Mouse (Mus musculus) macrophage (primary cell): ENCODE measurements around the gene Fam241b. TPM values are rescaled to one million over a fixed set of nuclear protein-coding genes. Genes with fewer than 3 reads are reported as not detected.

ENCODE experiments used
- H3K27ac ChIP-seq: fragments of 350-480 bp; formaldehyde crosslinking; 2 replicates; pipeline ENCODE4 v1.9.0; 2021
- H3K36me3 ChIP-seq: fragments of 350-480 bp; formaldehyde crosslinking; 2 replicates; pipeline ENCODE4 v1.9.0; 2021; ENCODE audit errors: inconsistent target
- H3K4me3 ChIP-seq: fragments of 350-480 bp; formaldehyde crosslinking; 2 replicates; pipeline ENCODE4 v1.9.0; 2021; ENCODE audit errors: inconsistent target
- H3K79me2 ChIP-seq: fragments of 350-480 bp; formaldehyde crosslinking; 2 replicates; pipeline ENCODE4 v1.9.0; 2021; ENCODE audit errors: inconsistent target
- WGBS: methylation state at CpG from one replicate; pipeline ENCODE4 v1.1.7; 2026; ENCODE audit warnings: inconsistent platforms; ENCODE audit not compliant: missing documents; 5-methylcytosine and 5-hydroxymethylcytosine counted together
- polyA plus RNA-seq: library from polyadenylated mRNA; stranded (reverse); fragments of 250-400 nt; gene quantifications from 3 replicates; pipeline ENCODE4 v1.2.4, GENCODE M21; 2018; ENCODE audit warnings: inconsistent platforms

The Fam241b gene
- polyA plus RNA-seq, 1 experiment from 2014 or later: not detected

GRCm38 (mm10) chr10:62069946-62070345, 73.8 kb downstream of the Fam241b start:
- Histone ChIP-seq H3K36me3 (no peaks in the 10 kb centered on the region), H3K27ac (no peak overlapping the region), H3K4me3 (no peak overlapping the region), H3K79me2 (no peaks in the 10 kb centered on the region)
- WGBS: 97% methylated on average over 3 of the region's 3 CpGs

DNA sequence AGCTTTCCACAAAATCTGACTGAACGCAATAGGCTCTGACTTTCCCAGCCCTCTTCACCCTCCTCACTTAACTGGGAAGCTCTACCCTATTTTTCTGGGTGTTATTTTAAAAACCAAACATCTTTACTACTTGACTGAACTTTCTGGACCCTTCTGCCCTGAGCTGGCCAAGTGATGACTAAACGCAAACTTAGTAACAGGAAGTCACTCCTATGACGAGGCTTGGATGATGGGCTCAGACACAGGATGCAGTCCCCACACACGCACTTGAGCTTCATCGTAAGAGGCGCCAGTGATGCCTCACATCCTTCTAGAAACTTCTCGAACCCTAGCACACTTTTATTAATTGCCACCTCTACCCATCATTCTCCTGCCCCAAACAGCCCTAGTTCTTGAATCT, 74.3 kb downstream of the Fam241b start:
- WGBS: 57% methylated on average over 7 of the region's 7 CpGs
- H3K79me2 ChIP-seq: no peaks in the 10 kb centered on the region
- H3K27ac ChIP-seq: no peak overlapping the region
- H3K36me3 ChIP-seq: no peaks in the 10 kb centered on the region
- no peak overlapping the region for H3K4me3 ChIP-seq

DNA sequence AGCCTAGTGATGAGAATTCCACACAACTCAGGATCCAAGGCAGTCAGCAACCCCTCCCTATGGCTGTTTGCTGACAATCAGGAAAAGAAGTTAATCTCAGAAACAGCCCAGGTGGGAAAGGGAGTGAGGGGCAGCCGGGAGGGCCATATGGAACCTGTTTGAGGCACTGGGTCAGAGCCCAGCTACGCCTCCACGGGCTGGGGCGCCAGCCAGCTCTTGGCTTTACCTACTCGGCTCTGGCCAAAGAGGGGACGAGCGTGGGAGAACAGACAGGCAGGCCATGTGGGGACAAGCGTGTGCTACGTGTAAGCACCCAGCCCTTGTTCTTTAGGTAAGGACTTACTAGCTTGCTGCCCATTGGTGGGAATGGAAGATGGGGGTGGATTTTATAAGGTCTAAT, 75.2 kb downstream of the Fam241b start:
- no peak overlapping the region for H3K4me3 ChIP-seq
- no peak overlapping the region for H3K27ac ChIP-seq
- 95% methylated on average over 9 of the region's 9 CpGs for WGBS
- H3K79me2 ChIP-seq: no peaks in the 10 kb centered on the region
- H3K36me3 ChIP-seq: no peaks in the 10 kb centered on the region

GRCm38 (mm10) chr10:62066213-62066612, 77.5 kb downstream of the Fam241b start:
- WGBS: 3% methylated on average over 7 of the region's 7 CpGs
- Histone ChIP-seq H3K4me3 (no peak overlapping the region), H3K36me3 (no peaks in the 10 kb centered on the region), H3K79me2 (no peaks in the 10 kb centered on the region), H3K27ac (no peak overlapping the region)

- no peak overlapping the region for H3K27ac ChIP-seq
- no peak overlapping the region for H3K4me3 ChIP-seq
- no peaks in the 10 kb centered on the region for H3K79me2 ChIP-seq
- H3K36me3 ChIP-seq: no peaks in the 10 kb centered on the region
- 70% methylated on average over 5 of the region's 5 CpGs for WGBS
Observed at GRCm38 (mm10) chr10:62062786-62063185, 80.9 kb downstream of the Fam241b start.

DNA sequence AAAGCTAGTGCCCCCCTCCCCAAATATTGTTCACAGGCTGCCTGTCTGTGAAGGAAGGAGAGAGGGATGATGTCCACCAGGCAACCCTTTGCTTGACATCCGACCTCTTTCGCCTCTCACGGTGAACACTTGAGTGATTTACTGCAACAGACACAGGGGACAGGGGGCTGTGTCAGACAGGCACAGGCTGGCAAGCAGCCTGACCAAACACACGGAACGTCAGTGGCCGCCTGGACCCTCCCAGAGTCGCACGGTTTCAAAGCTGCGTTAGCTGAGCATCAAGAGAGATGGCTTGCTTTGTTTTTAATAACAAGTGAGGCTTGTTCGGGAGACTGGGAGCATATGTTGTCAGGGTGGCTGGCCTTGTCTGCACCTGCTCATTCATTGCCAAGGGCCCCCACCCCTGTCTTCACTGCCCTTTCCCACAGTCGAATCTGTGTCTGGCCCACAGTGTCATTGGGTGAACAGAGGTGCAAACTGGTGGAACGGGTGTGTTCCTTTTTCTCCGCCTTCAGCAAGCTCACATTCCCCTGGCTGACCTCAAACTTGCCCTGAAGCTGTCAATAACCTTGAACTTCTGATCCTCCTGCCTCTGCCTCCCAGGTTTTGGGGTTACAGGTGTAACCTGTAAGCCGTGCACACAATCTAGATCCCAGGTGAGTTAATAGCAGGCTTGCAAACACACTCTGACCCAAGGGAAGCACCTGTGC, 82.6 kb downstream of the Fam241b start:
- 69% methylated on average over 14 of the region's 14 CpGs for WGBS
- Histone ChIP-seq H3K27ac (no peak overlapping the region), H3K4me3 (no peak overlapping the region), H3K79me2 (no peaks in the 10 kb centered on the region), H3K36me3 (no peaks in the 10 kb centered on the region)

DNA sequence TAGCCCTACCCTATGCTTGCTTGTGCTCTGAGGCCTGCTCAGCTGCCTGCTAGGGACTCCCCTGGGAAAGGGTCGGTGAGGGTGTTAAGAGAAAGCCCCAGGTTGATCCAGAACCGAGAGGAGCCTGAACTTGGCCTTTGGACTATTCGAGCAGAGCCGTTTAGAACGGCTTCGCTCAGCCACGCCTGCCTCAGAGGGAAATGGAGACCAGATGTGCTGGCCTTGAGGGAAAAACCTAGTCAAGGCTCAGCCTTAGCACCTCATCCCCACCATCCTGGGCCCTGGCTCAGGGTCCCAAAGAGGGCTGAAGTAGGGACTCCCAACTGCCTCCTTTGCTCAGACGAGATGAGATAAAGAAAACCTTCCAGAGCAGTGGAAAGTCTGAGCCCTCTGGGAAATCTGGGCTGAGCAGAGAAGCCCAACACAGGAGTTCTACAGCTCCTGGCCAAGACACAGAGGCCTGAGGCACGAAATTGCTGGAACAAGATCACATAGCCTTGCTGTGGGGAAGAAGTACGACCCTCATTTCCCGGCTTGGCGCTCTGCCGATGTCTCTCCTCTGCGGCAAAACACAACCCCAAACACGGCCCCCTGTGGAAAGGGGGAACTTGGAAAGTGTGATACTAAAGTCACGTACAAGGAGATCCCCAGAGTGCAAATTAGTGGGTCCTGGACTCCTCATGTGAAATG, 83.4 kb downstream of the Fam241b start:
- no peak overlapping the region for H3K4me3 ChIP-seq
- no peak overlapping the region for H3K27ac ChIP-seq
- H3K79me2 ChIP-seq: no peaks in the 10 kb centered on the region
- no peaks in the 10 kb centered on the region for H3K36me3 ChIP-seq
- WGBS: 69% methylated on average over 16 of the region's 16 CpGs

- no peak overlapping the region for H3K27ac ChIP-seq
- WGBS: 84% methylated on average over 13 of the region's 13 CpGs
- H3K79me2 ChIP-seq: no peaks in the 10 kb centered on the region
- H3K4me3 ChIP-seq: no peak overlapping the region
- H3K36me3 ChIP-seq: no peaks in the 10 kb centered on the region
Observed at GRCm38 (mm10) chr10:62058508-62059375, 85.0 kb downstream of the Fam241b start.

Other genes with a start within 250 kb of the Fam241b start
- not detected in 3 replicates for gene Col13a1, start 164.8 kb downstream of the Fam241b start, polyA plus RNA-seq
- gene Neurog3, start 10.8 kb downstream of the Fam241b start, polyA plus RNA-seq: not detected in 3 replicates
- gene Tspan15, start 87.3 kb upstream of the Fam241b start, polyA plus RNA-seq: not detected in 3 replicates
- not detected in 3 replicates for gene Tacr2, start 108.5 kb upstream of the Fam241b start, polyA plus RNA-seq
- gene Hk1, start 236.0 kb upstream of the Fam241b start, polyA plus RNA-seq: 41.4 to 62.1 TPM (median 46.7 TPM) in 3 replicates